Comparison of ENCODE assay signal across 32 mouse cellular contexts in genomic region chr10:88352549-88352948, GRCm38 (mm10). TPM values are rescaled to one million over a fixed set of nuclear protein-coding genes. Genes with fewer than 3 reads are reported as not detected.
A peak's percentile ranks its signal among the peaks of the same experiment; 100 is the strongest.
DNase-seq lines count a peak whose midpoint lies in the region; ATAC-seq and TF ChIP-seq lines count a peak whose summit lies in the region.
"Had no signal": no experiment of that assay in that cellular context is flagged by ENCODE, and none has a peak within 500 bp of the region (broad histone marks: within the 10 kb centered on the region; RNA-seq: fewer than 3 reads in every experiment).

No protein-coding gene starts in this region.

- no peak for ATAC-seq in lung, embryonic 16.5 days (ENCODE audit: low read depth)
- ATAC-seq in common myeloid progenitor, adult 5-6 weeks (replicated peaks; ENCODE audit: low read depth, poor library complexity, severe bottlenecking): peak; percentile 54
- ATAC-seq in intestine, postnatal 0 days: no peak
- ATAC-seq: forebrain, embryonic 15.5 days; hindbrain, postnatal 0 days; intestine, embryonic 16.5 days; midbrain, embryonic 16.5 days had no signal

- H3K4me2 ChIP-seq in lung, embryonic 16.5 days (ENCODE audit: low read depth, low read length): peak overlapping the region; percentile 21
- no peak overlapping the region for H3K4me2 ChIP-seq in intestine, postnatal 0 days (replicated peaks; ENCODE audit: low read depth)
- H3K4me2 ChIP-seq: embryonic facial prominence, embryonic 13.5 days; forebrain, embryonic 15.5 days; heart, embryonic 11.5 days; hindbrain, embryonic 12.5 days; liver, embryonic 15.5 days; midbrain, embryonic 11.5 days; neural tube, embryonic 12.5 days had no signal

- H3K9me3 ChIP-seq in lung, embryonic 16.5 days (ENCODE audit: control insufficient read depth, low read length): no peaks in the 10 kb centered on the region
- no peaks in the 10 kb centered on the region for H3K9me3 ChIP-seq in MEL (replicated peaks; ENCODE audit: insufficient read depth, low read length)
- H3K9me3 ChIP-seq in intestine, postnatal 0 days (ENCODE audit: control insufficient read depth): no peaks in the 10 kb centered on the region
- H3K9me3 ChIP-seq: embryonic facial prominence, embryonic 13.5 days; forebrain, embryonic 10.5 days; forebrain, embryonic 15.5 days; hindbrain, embryonic 12.5 days; liver, embryonic 15.5 days; neural tube, embryonic 12.5 days had no signal

- no peak overlapping the region for H3K9ac ChIP-seq in lung, embryonic 16.5 days (ENCODE audit: low read length)
- H3K9ac ChIP-seq in MEL (ENCODE audit: control insufficient read depth, low read depth, low read length, poor library complexity, severe bottlenecking): no peak overlapping the region
- no peak overlapping the region for H3K9ac ChIP-seq in intestine, postnatal 0 days (ENCODE audit: low read depth, low read length)
- H3K9ac ChIP-seq: embryonic facial prominence, embryonic 13.5 days; forebrain, embryonic 15.5 days; hindbrain, embryonic 12.5 days; liver, embryonic 15.5 days; neural tube, embryonic 12.5 days had no signal

- no peak for TF ChIP-seq RAD21 in MEL (IDR thresholded peaks at IDR 0.05; ENCODE audit: low read depth, low read length)

- no peaks in the 10 kb centered on the region for H3K27me3 ChIP-seq in lung, embryonic 16.5 days (ENCODE audit: control insufficient read depth, insufficient read depth, low read depth, low read length)
- no peaks in the 10 kb centered on the region; a peak in 1 of 4 replicates for H3K27me3 ChIP-seq in MEL (ENCODE audit: control insufficient read depth in 1 of 2, insufficient read depth in 2 of 2, low read length in 2 of 2)
- no peaks in the 10 kb centered on the region for H3K27me3 ChIP-seq in small intestine, adult 2 months (ENCODE audit: control insufficient read depth, insufficient read depth, low read length)
- no peaks in the 10 kb centered on the region for H3K27me3 ChIP-seq in intestine, postnatal 0 days (replicated peaks; ENCODE audit: control insufficient read depth, insufficient read depth, low read length)
- H3K27me3 ChIP-seq: CH12.LX had no signal

- TF ChIP-seq CTCF in lung, adult 2 months (IDR thresholded peaks at IDR 0.05; ENCODE audit: insufficient read depth, low read length): no peak
- no peak for TF ChIP-seq CTCF in MEL (IDR thresholded peaks at IDR 0.05 in 2 of 3, conservative IDR thresholded peaks at IDR 0.05 in 1 of 3; ENCODE audit: control insufficient read depth in 1 of 3, insufficient read depth in 1 of 3, low read depth in 2 of 3, low read length in 3 of 3, poor library complexity in 1 of 3, severe bottlenecking in 1 of 3)
- TF ChIP-seq CTCF in small intestine, adult 2 months (IDR thresholded peaks at IDR 0.05; ENCODE audit: extremely low read depth, insufficient read length, insufficient replicate concordance, low read depth, low read length): no peak
- TF ChIP-seq CTCF in intestine, postnatal 0 days (IDR thresholded peaks at IDR 0.05; ENCODE audit: low read depth): no peak

- H3K36me3 ChIP-seq in lung, embryonic 16.5 days (ENCODE audit: control insufficient read depth, insufficient read depth, low read length): no peaks in the 10 kb centered on the region
- peaks cover 0 to 8% of the 10 kb centered on the region in 2 experiments; a peak in 2 of 4 replicates for H3K36me3 ChIP-seq in MEL (ENCODE audit: control insufficient read depth in 1 of 2, insufficient read depth in 2 of 2, low read length in 2 of 2)
- H3K36me3 ChIP-seq in small intestine, adult 2 months (ENCODE audit: control insufficient read depth, insufficient read depth, low read length): no peaks in the 10 kb centered on the region
- no peaks in the 10 kb centered on the region for H3K36me3 ChIP-seq in intestine, postnatal 0 days (ENCODE audit: control insufficient read depth, insufficient read depth)
- H3K36me3 ChIP-seq: embryonic facial prominence, embryonic 13.5 days; forebrain, embryonic 10.5 days; forebrain, embryonic 15.5 days; hindbrain, embryonic 12.5 days; liver, embryonic 15.5 days; neural tube, embryonic 12.5 days had no signal

- TF ChIP-seq EP300 in MEL (IDR thresholded peaks at IDR 0.05; ENCODE audit: low read depth in 1 of 2, low read length in 2 of 2): no peak

- no peak for TF ChIP-seq POLR2A in lung, adult 2 months (IDR thresholded peaks at IDR 0.05; ENCODE audit: borderline replicate concordance, extremely low read depth, low read depth, low read length)
- TF ChIP-seq POLR2A in MEL (IDR thresholded peaks at IDR 0.05; ENCODE audit: control insufficient read depth in 1 of 2, insufficient read depth in 1 of 2, low read depth in 1 of 2, low read length in 2 of 2, poor library complexity in 1 of 2): no peak
- no peak for TF ChIP-seq POLR2A in small intestine, adult 2 months (IDR thresholded peaks at IDR 0.05; ENCODE audit: low read depth, low read length)

- WGBS in lung, embryonic 16.5 days: 41% methylated on average over 2 of the region's 2 CpGs
- WGBS in lung, adult 2 months: 38% methylated on average over 2 of the region's 2 CpGs
- 47% methylated on average over 2 of the region's 2 CpGs for WGBS in small intestine, adult 2 months
- WGBS in intestine, postnatal 0 days: 59% methylated on average over 2 of the region's 2 CpGs

- DNase-seq in lung, adult 2 months: no peak
- DNase-seq in MEL (ENCODE audit: low read depth, low spot score): no peak
- DNase-seq: adrenal gland, adult 8-10 months; cerebellum, adult 11 months; cerebellum, adult 9-10 months; cerebellum, postnatal 36 days; embryo, embryonic 11 days; gastrocnemius, postnatal 25 days; heart, adult 18-20 months; heart, postnatal 36 days; kidney, postnatal 4 days; layer of hippocampus, postnatal 36 days; liver; right cerebral cortex, postnatal 4 days had no signal

- no peak overlapping the region for H3K4me3 ChIP-seq in lung, embryonic 16.5 days (ENCODE audit: low read length)
- no peak overlapping the region for H3K4me3 ChIP-seq in lung, adult 2 months (replicated peaks; ENCODE audit: extremely low read depth, low read depth, low read length)
- H3K4me3 ChIP-seq in MEL (ENCODE audit: control insufficient read depth in 1 of 2, insufficient read depth in 1 of 2, low read depth in 2 of 2, low read length in 2 of 2): no peak overlapping the region
- H3K4me3 ChIP-seq in small intestine, adult 2 months (ENCODE audit: low read depth, low read length): no peak overlapping the region
- no peak overlapping the region for H3K4me3 ChIP-seq in intestine, postnatal 0 days (ENCODE audit: low read depth, low read length)
- H3K4me3 ChIP-seq: embryonic facial prominence, embryonic 13.5 days; forebrain, embryonic 10.5 days; forebrain, embryonic 15.5 days; hindbrain, embryonic 12.5 days; liver, embryonic 15.5 days; myocyte; neural tube, embryonic 12.5 days had no signal

- peak overlapping the region; percentile 47 for H3K27ac ChIP-seq in lung, embryonic 16.5 days (ENCODE audit: low read length)
- no peak overlapping the region for H3K27ac ChIP-seq in MEL (ENCODE audit: control insufficient read depth, low read depth, low read length)
- 0 out of 2 replicates have a peak overlapping the region, but pooled peaks have one; percentile 26 for H3K27ac ChIP-seq in small intestine, adult 2 months (ENCODE audit: insufficient read depth, low read depth, low read length)
- no peak overlapping the region for H3K27ac ChIP-seq in intestine, postnatal 0 days (ENCODE audit: low read depth, low read length)
- H3K27ac ChIP-seq: embryonic facial prominence, embryonic 13.5 days; forebrain, embryonic 10.5 days; forebrain, embryonic 15.5 days; hindbrain, embryonic 12.5 days; hindbrain, postnatal 0 days; kidney, postnatal 0 days; liver, embryonic 15.5 days; neural tube, embryonic 12.5 days had no signal

- H3K79me2 ChIP-seq in MEL (ENCODE audit: control insufficient read depth, insufficient read depth, low read length, poor library complexity): no peaks in the 10 kb centered on the region; the same call in 1 of the 2 replicates

- peaks cover 19% of the 10 kb centered on the region for H3K4me1 ChIP-seq in lung, embryonic 16.5 days (replicated peaks; ENCODE audit: control insufficient read depth, insufficient read depth, low read length)
- H3K4me1 ChIP-seq in lung, adult 2 months (ENCODE audit: control insufficient read depth, insufficient read depth, low read length): peaks cover 12% of the 10 kb centered on the region
- H3K4me1 ChIP-seq in MEL (ENCODE audit: control insufficient read depth in 1 of 2, insufficient read depth in 2 of 2, low read length in 2 of 2): peaks cover 0 to 10% of the 10 kb centered on the region in 2 experiments; a peak in 1 of 4 replicates
- H3K4me1 ChIP-seq in small intestine, adult 2 months (ENCODE audit: control insufficient read depth, insufficient read depth, insufficient read length, low read length): peaks cover 5% of the 10 kb centered on the region; the same call in 1 of the 2 replicates
- H3K4me1 ChIP-seq in intestine, postnatal 0 days (replicated peaks; ENCODE audit: control insufficient read depth, insufficient read depth, low read length): 0 out of 2 replicates have a peak, but pooled peaks cover 3% of the 10 kb centered on the region

TF ChIP-seq in MEL, 35 proteins besides CTCF, POLR2A, EP300 and RAD21:
- peak; percentile 75 for TF ChIP-seq ZNF384 (IDR thresholded peaks at IDR 0.05; ENCODE audit: low read depth, low read length)
- no peak for TF ChIP-seq CHD1 (IDR thresholded peaks at IDR 0.05; ENCODE audit: low read depth, low read length)
- no peak for TF ChIP-seq POLR2AphosphoS2 (IDR thresholded peaks at IDR 0.05; ENCODE audit: low read length)
- TF ChIP-seq ZKSCAN1 (IDR thresholded peaks at IDR 0.05; ENCODE audit: low read depth, low read length): no peak

RNA-seq across cellular contexts. Expression of gene Dram1, which starts 26.3 kb away (rescaled TPM):
- polyA plus RNA-seq in lung, embryonic 16.5 days (2015; fragmentation: Nextera tagmentation; extraction: Ambion mirVana): 128 and 151 TPM in 2 replicates
- polyA plus RNA-seq in lung, adult 2 months (2012; rRNA removed): 326 and 360 TPM in 2 replicates
- not detected in 2 replicates for total RNA-seq in MEL (2012; rRNA removed)
- under 1 TPM in 1 of 2 experiments, not detected in 1; 0.17 TPM for polyA plus RNA-seq in MEL (2012; ENCODE audit: insufficient read depth in 1 of 2, insufficient read length in 2 of 2, low read depth in 1 of 2, low replicate concordance in 2 of 2, missing spikeins in 1 of 2)
- total RNA-seq in common myeloid progenitor, adult 5-6 weeks (2017): 4.2 and 7.4 TPM in 2 replicates
- 3.6 and 4.6 TPM in 2 replicates for polyA plus RNA-seq in small intestine, adult 2 months (2012; rRNA removed)
- 2.0 and 2.1 TPM in 2 replicates for polyA plus RNA-seq in intestine, postnatal 0 days (2015; fragmentation: Nextera tagmentation; extraction: Ambion mirVana)

RNA-seq across cellular contexts. Expression of gene Gnptab, which starts 26.4 kb away (rescaled TPM):
- 16.8 and 18.1 TPM in 2 replicates for polyA plus RNA-seq in lung, embryonic 16.5 days (2015; fragmentation: Nextera tagmentation; extraction: Ambion mirVana)
- 12.4 and 16.6 TPM in 2 replicates for polyA plus RNA-seq in lung, adult 2 months (2012; rRNA removed)
- 14.2 and 15.1 TPM in 2 replicates for total RNA-seq in MEL (2012; rRNA removed)
- polyA plus RNA-seq in MEL (2012; ENCODE audit: insufficient read depth in 1 of 2, insufficient read length in 2 of 2, low read depth in 1 of 2, low replicate concordance in 2 of 2, missing spikeins in 1 of 2): 10 to 100 TPM in 1 of 2 experiments, not detected in 1; 24.1 TPM
- total RNA-seq in common myeloid progenitor, adult 5-6 weeks (2017): 53.2 and 68.3 TPM in 2 replicates
- polyA plus RNA-seq in small intestine, adult 2 months (2012; rRNA removed): 4.5 and 6.1 TPM in 2 replicates
- polyA plus RNA-seq in intestine, postnatal 0 days (2015; fragmentation: Nextera tagmentation; extraction: Ambion mirVana): 6.2 and 6.7 TPM in 2 replicates

Comparison
In these comparisons a context has a peak if more than half of its experiments do, and no peak if none do; other contexts are left out.
1. H3K27ac ChIP-seq: peak in lung, embryonic 16.5 days (single experiment) and small intestine, adult 2 months (single experiment); none in MEL (single experiment) and intestine, postnatal 0 days (single experiment).
2. RNA of gene Dram1, which starts 26.3 kb away (polyA plus RNA-seq): 326 to 360 TPM in lung, adult 2 months and 128 to 151 TPM in lung, embryonic 16.5 days; 3.6 to 4.6 TPM in small intestine, adult 2 months, 2.0 to 2.1 TPM in intestine, postnatal 0 days and 0.17 TPM in MEL; every median in the first group is over 10 times any median in the second.